Mouse (Mus musculus): ENCODE measurements around the gene Cldn8. TPM values are rescaled to one million over a fixed set of nuclear protein-coding genes. Genes with fewer than 3 reads are reported as not detected.

Gene Cldn8
- total RNA-seq, 2 experiments from 2014 or later, result not detected

Other genes starting within 250 kb of the Cldn8 start
- gene Cldn17, start 56.2 kb downstream of the Cldn8 start, total RNA-seq (2021), result not detected
- not detected for gene Krtap24-1, start 49.1 kb upstream of the Cldn8 start, total RNA-seq (2021)
- gene 2310079G19Rik, start 64.5 kb upstream of the Cldn8 start, total RNA-seq (2021), result not detected
- gene Krtap26-1, start 84.6 kb upstream of the Cldn8 start, total RNA-seq (2021), result not detected
- gene Krtap27-1, start 108.5 kb upstream of the Cldn8 start, total RNA-seq (2021), result not detected
- gene 2310061N02Rik, start 144.8 kb upstream of the Cldn8 start, total RNA-seq (2021), result not detected
- not detected for gene Krtap13-1, start 165.7 kb upstream of the Cldn8 start, total RNA-seq (2021)
- not detected for gene Krtap13, start 188.5 kb upstream of the Cldn8 start, total RNA-seq (2021)
- gene 2310034C09Rik, start 195.7 kb upstream of the Cldn8 start, total RNA-seq (2021), result not detected
- not detected for gene 2310057N15Rik, start 211.0 kb upstream of the Cldn8 start, total RNA-seq (2021)
- gene Gm5965, start 214.7 kb upstream of the Cldn8 start, total RNA-seq (2021), result not detected
- not detected for gene Gm20741, start 249.0 kb upstream of the Cldn8 start, total RNA-seq (2021)

Measured in left cerebral cortex, postnatal 25 days (tissue).